Mouse (Mus musculus): ENCODE measurements at regions not wholly inside any gene's neighbourhood (a gene's known extent, or its start where the extent isn't known, plus 50 kb on each side); places are given as distances from the start of the nearest gene placed in this dataset.

DNA sequence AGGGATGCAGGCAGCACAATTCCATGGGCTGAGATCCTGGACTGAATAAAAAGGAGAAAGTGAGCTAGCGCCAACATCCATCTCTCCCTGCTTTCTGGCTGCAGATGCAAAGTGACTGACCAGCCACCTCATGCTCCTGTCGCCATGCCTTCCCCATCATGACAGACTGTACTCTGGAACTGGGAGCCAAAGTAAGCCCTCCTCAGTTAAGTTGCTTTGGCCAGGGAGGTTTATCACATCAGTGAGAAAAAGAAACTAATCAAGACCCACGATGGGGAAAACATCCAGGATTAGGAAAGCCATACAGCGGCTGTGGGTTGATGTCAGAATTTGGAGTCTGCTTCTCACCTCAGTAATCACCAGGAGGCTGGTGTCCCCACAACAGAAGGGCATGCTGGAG, 283.6 kb downstream of the Prdm2 start:
- H3K4me3 ChIP-seq (ENCODE audit: low read length): no peak overlapping the region
- H3K9ac ChIP-seq (replicated peaks; ENCODE audit: low read length): no peak overlapping the region
- no peak for TF ChIP-seq CTCF (IDR thresholded peaks at IDR 0.05; ENCODE audit: low read depth)
- no peaks in the 10 kb centered on the region for H3K27me3 ChIP-seq (ENCODE audit: insufficient read depth, low read length)
- H3K4me2 ChIP-seq (ENCODE audit: low read depth, low read length): no peak overlapping the region
- DNase-seq (ENCODE audit: low spot score): no peak
- ATAC-seq: no peak
- WGBS: 77% methylated on average over 4 of the region's 4 CpGs
- H3K36me3 ChIP-seq (ENCODE audit: insufficient read depth, low read length): no peaks in the 10 kb centered on the region
- no peaks in the 10 kb centered on the region for H3K9me3 ChIP-seq (ENCODE audit: low read length)
- H3K27ac ChIP-seq: no peak overlapping the region
- peaks cover 8% of the 10 kb centered on the region; the same call in 1 of the 2 replicates for H3K4me1 ChIP-seq (ENCODE audit: insufficient read depth, low read length)

DNA sequence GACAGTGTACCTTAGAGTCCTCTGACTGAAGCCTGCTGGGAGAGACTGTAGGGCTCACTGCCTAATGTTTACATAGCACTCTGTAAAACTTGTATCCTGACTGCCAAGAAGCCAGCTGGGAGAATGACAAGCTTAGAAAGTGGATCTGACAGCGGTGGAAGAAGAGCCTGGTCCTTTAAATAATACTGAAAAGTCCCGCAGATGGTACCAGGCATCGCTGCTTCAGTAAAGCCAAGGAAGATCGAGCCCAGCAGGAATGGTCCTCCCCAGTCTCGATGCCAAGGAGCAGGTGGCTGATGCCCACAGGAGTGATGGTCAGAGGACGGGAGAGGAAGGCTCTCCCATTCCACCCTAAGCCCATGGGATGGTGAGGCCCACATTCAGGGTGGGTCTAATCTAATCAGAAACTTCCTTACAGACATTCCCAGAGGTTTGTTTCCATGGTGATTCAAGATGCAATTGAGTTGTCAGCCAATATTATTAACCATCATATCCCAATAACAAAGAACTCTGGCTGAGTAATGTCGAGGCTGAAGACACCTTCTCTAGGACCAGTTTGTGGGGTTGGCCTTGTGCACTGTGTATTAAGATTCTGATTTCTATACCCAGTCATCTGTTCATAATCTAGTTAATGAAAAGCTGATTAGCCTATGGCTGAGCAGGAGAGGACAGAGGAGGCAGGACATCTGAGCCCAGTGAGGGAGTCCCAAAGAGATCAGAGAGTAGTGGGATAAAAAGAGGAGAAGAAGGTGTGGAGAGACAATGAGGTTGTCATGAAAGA, 285.3 kb downstream of the Prdm2 start:
- no peaks in the 10 kb centered on the region for H3K9me3 ChIP-seq (ENCODE audit: low read length)
- no peak for TF ChIP-seq CTCF (IDR thresholded peaks at IDR 0.05; ENCODE audit: low read depth)
- no peak overlapping the region for H3K4me2 ChIP-seq (ENCODE audit: low read depth, low read length)
- peak; percentile 80 for ATAC-seq
- no peaks in the 10 kb centered on the region for H3K27me3 ChIP-seq (ENCODE audit: insufficient read depth, low read length)
- no peaks in the 10 kb centered on the region for H3K36me3 ChIP-seq (ENCODE audit: insufficient read depth, low read length)
- no peak overlapping the region for H3K9ac ChIP-seq (replicated peaks; ENCODE audit: low read length)
- 0 out of 2 replicates have a peak, but pooled peaks cover 4% of the 10 kb centered on the region for H3K4me1 ChIP-seq (ENCODE audit: insufficient read depth, low read length)
- 38% methylated on average over 7 of the region's 7 CpGs for WGBS
- H3K27ac ChIP-seq: no peak overlapping the region
- H3K4me3 ChIP-seq (ENCODE audit: low read length): no peak overlapping the region
- peak; percentile 78 for DNase-seq (ENCODE audit: low spot score)

DNA sequence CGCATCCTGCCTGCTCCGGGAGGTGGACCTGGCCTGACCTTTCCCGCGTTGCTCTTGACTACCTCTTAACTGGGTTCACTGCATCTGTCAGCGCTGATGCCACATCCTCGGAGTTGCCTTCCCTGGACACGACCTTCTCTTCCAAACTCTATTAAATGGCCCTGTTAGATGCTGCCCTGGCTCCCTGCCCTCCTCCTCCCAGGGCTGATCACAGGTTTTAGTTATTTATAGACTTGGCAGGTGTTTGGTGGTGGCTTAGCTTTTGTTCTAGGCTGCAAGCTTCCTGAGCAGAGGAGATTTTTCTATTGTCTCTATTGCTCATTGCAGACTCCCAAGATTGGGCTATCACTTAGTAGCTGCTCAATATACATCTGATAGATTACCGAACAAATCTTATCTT, 287.7 kb downstream of the Prdm2 start:
- H3K9me3 ChIP-seq (ENCODE audit: low read length): 0 out of 2 replicates have a peak, but pooled peaks cover 2% of the 10 kb centered on the region
- no peak overlapping the region for H3K4me3 ChIP-seq (ENCODE audit: low read length)
- 76% methylated on average over 8 of the region's 8 CpGs for WGBS
- H3K27me3 ChIP-seq (ENCODE audit: insufficient read depth, low read length): no peaks in the 10 kb centered on the region
- ATAC-seq: no peak
- no peak for DNase-seq (ENCODE audit: low spot score)
- H3K9ac ChIP-seq (replicated peaks; ENCODE audit: low read length): no peak overlapping the region
- H3K4me2 ChIP-seq (ENCODE audit: low read depth, low read length): no peak overlapping the region
- H3K27ac ChIP-seq: no peak overlapping the region
- H3K36me3 ChIP-seq (ENCODE audit: insufficient read depth, low read length): no peaks in the 10 kb centered on the region
- TF ChIP-seq CTCF (IDR thresholded peaks at IDR 0.05; ENCODE audit: low read depth): no peak
- H3K4me1 ChIP-seq (ENCODE audit: insufficient read depth, low read length): 0 out of 2 replicates have a peak, but pooled peaks cover 4% of the 10 kb centered on the region

DNA sequence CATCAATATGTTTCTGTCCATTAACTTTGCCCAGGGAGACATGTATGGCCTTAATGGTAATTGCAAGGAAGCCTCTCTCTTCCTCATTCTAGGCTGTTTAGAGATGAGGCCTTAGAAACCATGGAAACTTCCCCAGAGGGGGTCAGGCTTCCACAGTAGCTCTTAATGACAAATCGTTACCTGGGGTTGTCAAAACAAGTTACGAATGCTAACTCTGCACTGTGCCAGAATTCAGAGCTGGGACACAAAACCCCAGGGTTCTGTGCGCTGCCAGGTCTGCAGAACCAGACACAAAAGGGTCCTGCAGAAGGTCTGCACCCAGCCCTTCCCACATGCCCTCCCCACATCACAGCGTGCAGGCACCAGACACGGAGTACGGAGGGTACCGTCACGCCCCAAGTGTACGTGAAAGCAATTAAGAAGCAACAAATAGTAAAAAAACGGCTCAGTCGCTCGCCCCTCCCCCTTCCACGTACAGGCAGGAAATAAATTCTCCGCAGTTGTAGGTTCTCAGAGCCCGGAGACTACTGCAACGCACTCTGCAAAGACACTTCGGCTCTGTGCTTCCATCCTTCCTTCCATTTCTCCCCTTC, 303.3 kb downstream of the Prdm2 start:
- Histone ChIP-seq H3K4me2 (ENCODE audit: low read depth, low read length) (peak overlapping the region; percentile 52), H3K27me3 (ENCODE audit: insufficient read depth, low read length) (no peaks in the 10 kb centered on the region), H3K27ac (no peak overlapping the region), H3K9ac (replicated peaks; ENCODE audit: low read length) (no peak overlapping the region), H3K4me1 (ENCODE audit: insufficient read depth, low read length) (0 out of 2 replicates have a peak, but pooled peaks cover 5% of the 10 kb centered on the region), H3K4me3 (ENCODE audit: low read length) (peak overlapping the region; percentile 8; the same call in 1 of the 2 replicates), H3K36me3 (ENCODE audit: insufficient read depth, low read length) (no peaks in the 10 kb centered on the region), H3K9me3 (ENCODE audit: low read length) (no peaks in the 10 kb centered on the region)
- ATAC-seq: peak; percentile 78
- 9% methylated on average over 17 of the region's 17 CpGs for WGBS
- DNase-seq (ENCODE audit: low spot score): peak; percentile 56
- no peak for TF ChIP-seq CTCF (IDR thresholded peaks at IDR 0.05; ENCODE audit: low read depth)

DNA sequence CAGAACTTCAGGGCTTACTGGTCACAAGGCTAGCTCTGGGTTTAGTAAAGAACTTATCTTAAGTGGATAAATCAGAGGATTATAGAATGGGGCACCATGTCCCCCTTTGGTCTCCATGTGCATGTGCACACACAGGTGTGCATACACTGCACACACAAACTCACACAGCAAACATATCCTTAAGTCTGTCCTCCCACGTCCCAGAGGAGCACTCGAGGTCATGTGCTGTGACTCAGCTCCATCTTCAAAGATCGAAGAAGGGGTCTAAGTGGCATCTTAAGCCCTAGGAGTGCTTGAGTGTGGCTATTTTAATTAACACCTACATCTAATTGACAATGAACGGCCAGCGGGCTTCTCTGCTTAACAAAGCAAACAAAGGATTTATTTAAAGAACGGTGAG, 304.0 kb downstream of the Prdm2 start:
- WGBS: 63% methylated on average over 6 of the region's 6 CpGs
- ATAC-seq: no peak
- Histone ChIP-seq H3K4me1 (ENCODE audit: insufficient read depth, low read length) (0 out of 2 replicates have a peak, but pooled peaks cover 5% of the 10 kb centered on the region), H3K36me3 (ENCODE audit: insufficient read depth, low read length) (no peaks in the 10 kb centered on the region), H3K9me3 (ENCODE audit: low read length) (no peaks in the 10 kb centered on the region), H3K27ac (no peak overlapping the region), H3K9ac (replicated peaks; ENCODE audit: low read length) (no peak overlapping the region), H3K4me3 (ENCODE audit: low read length) (no peak overlapping the region), H3K27me3 (ENCODE audit: insufficient read depth, low read length) (no peaks in the 10 kb centered on the region), H3K4me2 (ENCODE audit: low read depth, low read length) (no peak overlapping the region)
- no peak for DNase-seq (ENCODE audit: low spot score)
- no peak for TF ChIP-seq CTCF (IDR thresholded peaks at IDR 0.05; ENCODE audit: low read depth)

DNA sequence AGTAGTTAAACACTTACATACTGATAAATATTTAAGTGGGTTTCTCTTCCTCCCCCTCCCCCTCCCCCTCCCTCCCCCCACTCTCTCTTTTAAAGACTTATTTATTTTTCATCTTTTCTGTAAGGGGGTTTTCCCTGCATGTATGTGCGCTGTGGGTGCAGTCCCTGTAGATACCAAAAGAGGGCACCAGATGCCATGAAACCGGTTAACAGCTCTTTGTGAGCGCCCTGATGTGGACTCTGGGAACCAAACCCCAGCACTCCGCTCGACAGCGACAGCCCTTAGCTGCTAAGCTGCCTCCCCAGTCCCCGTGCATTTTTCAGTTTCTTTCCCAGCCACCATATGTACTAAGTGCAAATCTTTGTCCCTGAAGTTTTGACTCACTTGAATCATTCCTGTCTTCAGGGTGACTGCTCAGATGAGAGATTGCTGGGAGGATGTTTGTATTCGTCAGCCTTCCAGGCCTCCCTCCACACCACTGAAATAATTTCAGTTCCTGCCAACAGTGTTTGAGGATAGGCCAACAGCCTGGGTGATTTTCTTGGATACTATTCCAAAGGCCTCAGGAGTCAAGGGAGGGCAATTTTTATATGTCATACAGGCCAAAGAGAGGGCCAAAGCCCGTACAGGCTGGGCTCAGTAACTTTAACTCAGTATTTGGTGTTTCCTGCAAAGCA, 309.3 kb downstream of the Prdm2 start:
- DNase-seq (ENCODE audit: low spot score) (peak; percentile 28), ATAC-seq (no peak)
- Histone ChIP-seq H3K9me3 (ENCODE audit: low read length) (no peaks in the 10 kb centered on the region), H3K27me3 (ENCODE audit: insufficient read depth, low read length) (no peaks in the 10 kb centered on the region), H3K4me2 (ENCODE audit: low read depth, low read length) (no peak overlapping the region), H3K4me1 (ENCODE audit: insufficient read depth, low read length) (no peaks in the 10 kb centered on the region), H3K4me3 (ENCODE audit: low read length) (no peak overlapping the region), H3K27ac (no peak overlapping the region), H3K36me3 (ENCODE audit: insufficient read depth, low read length) (no peaks in the 10 kb centered on the region), H3K9ac (replicated peaks; ENCODE audit: low read length) (no peak overlapping the region)
- peak; percentile 45 for TF ChIP-seq CTCF (IDR thresholded peaks at IDR 0.05; ENCODE audit: low read depth)
- 74% methylated on average over 9 of the region's 9 CpGs for WGBS

Measured in hindbrain, postnatal 0 days (tissue).